Mouse (Mus musculus) testis, postnatal 10 days (tissue): Measurements from ENCODE around the gene Ffar2.

ENCODE experiments used
- DNase-seq: peaks from one replicate; pipeline ENCODE4 v3.0.0; 2021; ENCODE audit warnings: low spot score

Gene Ffar2

DNA sequence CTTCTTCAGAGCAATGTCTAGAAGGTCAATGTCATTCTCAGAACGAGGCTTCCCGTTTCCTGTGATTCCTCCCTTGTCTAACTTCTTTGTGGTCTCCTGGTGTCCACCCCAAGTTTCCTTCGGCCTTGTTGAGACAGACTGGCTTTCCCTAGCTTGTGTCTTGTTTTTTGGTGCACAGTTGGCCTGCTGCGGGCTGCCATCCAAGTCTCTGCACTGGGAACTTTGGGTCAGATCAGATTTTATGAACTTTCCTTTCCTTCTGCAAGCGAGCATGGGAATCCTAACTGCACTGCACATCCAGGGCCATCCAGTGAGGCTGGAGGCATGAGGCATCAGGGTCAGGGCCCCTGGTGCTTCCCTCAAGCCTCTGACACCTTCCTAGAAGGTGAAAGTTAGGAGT is 2.0 kb downstream of the Ffar2 start:
- DNase-seq, result no peak

DNA sequence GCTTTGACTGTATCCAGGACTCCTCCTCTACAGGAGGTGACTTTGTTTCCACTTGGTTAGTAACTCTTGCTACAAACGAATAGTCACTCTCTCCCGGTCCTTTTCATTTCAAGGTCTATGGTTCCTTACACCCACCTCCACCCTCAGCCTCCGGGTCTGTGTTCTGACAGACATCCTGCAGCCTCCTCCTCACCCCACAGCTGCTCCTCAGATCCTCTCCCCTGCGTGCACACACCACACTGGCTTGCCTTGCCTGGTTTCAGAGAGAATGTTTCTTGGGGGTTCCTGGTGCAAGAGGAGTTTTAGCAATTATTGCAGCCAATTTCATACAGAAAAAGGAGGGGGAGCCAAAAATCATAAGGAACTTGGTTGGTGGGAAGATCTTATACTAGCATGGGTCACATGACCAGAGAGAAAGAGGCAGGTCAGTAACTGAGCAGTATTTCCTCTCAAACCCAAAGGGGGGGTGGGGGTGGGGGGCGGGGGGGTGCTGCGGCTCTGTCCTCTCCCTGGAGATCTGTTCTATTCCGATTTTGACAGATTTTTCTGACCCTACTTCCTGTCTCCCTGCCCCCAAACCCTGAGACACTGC is 2.6 kb downstream of the Ffar2 start:
- no peak for DNase-seq

DNA sequence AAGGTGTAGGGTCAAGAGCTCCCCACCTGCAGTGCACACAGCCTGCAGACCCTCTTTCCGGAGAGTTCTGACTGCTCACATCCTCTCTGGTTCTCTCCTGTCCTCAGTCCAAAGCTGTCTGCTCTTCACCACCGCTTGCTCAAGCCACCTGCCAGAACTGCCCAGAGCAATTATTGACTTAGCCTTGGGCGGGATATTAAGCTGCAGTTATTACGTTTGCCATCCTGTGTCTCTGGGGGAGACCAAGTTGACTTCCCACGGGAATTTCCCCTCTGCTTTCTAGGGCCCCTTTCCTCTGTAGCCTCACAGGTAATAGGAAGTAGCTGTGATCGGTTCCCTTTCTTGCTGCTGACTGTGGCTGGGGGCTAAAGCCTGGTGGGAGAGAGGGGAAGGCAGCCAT is 3.4 kb downstream of the Ffar2 start:
- DNase-seq, result no peak

DNA sequence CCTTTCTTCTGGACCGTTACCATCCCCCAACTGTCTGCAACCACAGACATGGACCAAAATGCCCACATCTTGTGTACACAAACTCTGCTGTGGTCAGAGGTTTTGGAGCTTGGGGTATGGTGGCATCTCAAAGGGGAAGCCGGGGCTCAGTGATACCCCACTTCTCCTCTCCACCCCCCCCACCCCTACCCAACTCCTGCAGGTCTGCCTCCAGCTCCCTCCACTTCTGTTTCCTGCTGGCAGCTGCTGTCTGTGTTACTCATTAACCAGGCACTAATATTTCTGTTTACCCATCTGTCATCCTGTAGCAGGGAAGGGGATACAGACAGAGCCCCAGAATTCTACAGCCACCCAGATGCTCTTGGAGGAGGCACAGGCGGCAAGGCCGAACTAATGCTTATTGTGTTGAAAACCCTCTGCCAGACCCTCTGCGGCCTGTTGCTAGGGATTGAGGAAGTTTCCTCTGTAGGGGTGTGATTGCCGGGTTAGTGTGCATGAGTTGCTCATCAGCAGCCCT is 11.2 kb downstream of the Ffar2 start:
- no peak for DNase-seq

DNA sequence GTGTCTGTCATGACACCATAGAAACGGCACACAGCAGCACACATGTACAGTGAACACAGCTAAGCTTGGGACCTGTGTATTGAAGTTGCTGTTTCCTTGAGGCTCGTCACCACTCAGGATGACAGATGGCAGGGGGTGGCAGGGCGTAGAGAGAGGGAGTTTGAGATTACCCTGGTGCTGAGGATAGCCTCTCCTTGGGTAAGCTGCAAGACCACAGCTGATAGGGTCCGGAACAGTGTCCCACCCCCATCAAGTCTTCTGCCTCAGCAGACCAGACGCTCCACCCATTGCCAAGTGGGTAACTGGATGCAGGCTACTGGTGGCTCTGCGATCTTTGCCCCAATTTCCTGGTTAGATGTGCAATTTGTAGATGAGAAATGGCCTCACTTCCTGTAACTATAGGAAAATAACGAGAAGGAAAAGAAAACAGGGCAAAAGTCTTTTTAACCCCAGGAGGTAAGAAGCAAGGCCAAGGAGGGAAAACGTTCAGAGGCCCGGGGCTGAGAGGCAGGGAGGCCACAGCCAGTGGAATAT is 11.8 kb downstream of the Ffar2 start:
- no peak for DNase-seq

DNA sequence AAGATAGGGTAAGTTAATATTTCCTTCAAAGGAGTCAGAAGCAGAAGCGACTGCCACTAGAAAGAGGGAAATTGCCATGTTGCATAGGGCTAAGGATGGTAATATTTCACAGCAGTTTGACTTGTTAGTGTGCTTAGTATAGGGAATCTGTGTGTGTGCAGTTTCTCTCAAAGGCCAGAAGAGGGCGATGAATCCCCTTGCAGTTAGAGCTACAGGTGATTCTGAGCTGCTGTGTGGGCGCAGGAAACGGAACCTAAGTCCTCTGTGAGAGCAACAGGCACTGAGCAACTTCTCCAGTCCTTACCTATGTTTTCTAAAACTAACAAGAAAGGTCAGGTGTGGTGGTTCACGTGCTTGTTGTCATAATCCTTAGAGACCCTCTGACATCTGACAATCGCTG is 13.3 kb downstream of the Ffar2 start:
- DNase-seq, result no peak

DNA sequence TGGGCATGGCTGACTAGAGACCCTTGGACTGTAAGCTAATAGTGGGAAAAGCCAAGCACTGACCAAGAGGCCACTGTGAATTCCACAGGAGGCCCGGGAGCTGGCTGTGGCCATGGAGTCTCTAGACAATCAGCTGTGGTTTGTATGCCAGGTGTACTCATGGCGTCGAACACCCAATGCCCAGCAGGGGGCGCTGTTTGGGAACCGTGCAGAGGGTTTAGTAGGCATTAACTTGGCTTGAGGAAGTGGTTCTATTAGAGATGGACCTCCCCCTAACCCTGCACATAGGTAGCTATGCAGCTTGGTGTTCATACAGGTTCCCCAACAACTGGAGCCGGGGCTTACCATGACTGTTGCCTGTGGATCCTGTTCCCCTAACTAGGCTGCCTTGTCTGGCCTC is 17.7 kb downstream of the Ffar2 start:
- DNase-seq, result peak; percentile 80

DNA sequence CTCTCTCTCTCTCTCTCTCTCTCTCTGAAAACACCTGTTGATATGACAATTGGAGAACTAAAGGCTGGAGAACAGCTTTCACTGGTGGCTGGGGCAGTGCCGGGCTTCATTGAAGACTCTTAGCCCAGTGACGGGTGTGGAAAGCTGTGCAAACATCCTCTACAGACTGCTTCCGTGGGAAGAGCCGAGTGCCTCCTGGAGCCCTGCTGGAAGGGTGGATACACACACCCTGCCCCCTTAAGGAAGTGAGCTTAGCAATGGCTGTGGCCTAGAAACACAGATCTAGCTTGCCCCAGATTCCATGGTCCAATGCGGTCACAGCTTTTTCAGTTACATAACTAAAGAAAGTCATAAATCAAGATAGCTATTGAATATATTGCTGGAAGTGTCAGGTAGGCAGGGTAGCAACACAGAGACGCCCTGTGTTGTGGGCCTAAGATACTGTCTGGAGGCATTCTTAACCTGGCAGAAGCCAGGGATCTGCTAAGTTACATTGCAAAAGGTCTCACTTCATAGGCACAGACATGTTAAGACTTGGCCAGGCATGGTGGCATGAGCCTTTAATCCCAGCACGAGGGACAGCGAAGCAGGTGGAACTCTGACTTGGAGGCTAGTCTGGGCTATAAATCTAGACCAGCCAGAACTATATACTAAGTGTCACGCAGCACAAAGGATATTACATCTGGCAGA is 19.4 kb downstream of the Ffar2 start:
- DNase-seq, result no peak

DNA sequence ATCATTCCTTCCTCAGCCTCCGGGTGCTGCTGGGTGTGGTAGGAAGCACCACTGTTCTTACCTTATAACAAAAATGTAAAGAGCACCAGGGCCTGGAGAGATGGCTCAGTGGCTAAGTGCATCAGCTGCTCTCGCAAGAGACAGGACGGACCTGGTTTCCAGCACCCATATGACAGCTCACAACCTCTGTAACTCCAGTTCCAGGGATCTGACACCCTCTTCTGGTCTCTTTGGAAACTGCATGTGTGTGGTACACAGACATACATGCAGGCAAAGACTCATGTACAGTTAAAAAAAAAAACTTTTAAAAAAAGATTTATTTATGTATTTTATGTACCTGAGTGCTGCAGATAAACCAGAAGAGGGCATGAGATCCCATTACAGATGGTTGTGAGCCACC is 20.3 kb downstream of the Ffar2 start:
- DNase-seq, result no peak

DNA sequence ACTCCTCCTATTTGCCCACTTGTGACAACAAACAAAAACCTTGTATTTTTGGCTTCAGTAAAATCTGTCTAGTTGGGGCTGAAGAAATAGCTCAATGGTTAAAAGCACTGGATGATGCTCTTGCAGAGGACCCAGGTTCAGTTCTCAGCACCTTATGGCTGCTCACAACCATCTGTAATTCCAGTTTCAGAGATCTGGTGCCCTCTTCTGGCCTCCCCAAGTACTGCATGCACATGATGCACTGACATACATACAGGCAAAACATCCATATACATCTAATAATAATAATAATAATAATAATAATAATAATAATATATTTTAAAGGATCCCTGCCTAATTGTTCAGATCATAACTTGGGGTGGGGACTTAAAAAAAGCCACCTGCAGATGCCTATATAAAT is 22.9 kb downstream of the Ffar2 start:
- no peak for DNase-seq

DNA sequence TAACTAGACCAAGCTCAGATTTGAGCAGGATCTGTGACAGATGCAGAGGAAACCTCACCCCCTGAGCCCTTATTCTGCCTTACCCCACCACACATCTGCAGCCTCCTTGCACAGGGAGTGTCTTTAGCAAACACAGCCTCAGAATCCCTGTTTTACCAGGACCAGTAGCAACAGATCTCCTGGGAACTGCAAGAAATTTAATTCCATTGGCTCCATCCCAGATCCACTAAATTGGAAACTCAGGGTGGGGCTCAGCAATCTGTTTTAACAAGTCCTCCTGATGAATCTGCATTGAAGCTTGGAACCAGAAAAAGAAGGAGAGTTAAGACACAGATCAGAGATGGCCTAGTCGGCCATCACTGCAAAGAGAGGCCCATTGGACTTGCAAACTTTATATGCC is 26.8 kb downstream of the Ffar2 start:
- no peak for DNase-seq

DNA sequence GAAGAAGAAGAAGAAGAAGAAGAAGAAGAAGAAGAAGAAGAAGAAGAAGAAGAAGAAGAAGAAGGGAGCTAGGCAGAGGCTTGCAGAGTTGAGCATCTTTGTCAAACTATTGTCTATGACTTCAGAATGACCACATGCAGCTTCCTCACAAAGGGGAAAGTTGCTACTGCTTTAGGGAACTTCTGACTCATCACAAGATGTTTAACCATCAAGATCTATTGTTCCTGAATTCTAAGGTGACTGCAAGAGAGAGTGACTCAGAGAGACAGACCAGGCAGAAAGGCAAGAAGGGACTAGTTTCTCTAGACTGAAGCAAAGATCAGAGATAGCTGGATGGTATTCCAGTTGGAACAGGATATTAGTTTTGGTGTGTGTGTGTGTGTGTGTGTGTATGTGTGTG is 28.7 kb downstream of the Ffar2 start:
- DNase-seq, result no peak

DNA sequence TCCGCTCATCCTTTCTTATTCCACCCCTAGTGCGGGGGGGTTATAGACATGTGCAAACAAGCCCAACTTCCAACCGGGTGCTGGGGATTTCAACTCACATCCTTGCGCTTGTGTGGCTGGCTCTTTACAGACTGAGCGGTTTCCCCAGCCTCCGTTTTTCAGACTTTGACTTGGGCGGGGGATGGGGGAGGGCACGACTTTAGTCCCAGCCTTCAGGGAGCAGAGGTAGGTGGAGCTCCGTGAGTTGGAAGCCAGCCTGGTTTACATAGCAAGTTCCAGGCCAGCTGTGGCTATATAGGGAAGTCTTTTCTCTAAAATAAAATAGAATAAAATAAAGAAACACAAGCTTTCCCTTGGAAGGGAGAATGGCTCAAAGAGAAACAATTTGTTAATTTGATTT is 31.7 kb downstream of the Ffar2 start:
- DNase-seq, result no peak

DNA sequence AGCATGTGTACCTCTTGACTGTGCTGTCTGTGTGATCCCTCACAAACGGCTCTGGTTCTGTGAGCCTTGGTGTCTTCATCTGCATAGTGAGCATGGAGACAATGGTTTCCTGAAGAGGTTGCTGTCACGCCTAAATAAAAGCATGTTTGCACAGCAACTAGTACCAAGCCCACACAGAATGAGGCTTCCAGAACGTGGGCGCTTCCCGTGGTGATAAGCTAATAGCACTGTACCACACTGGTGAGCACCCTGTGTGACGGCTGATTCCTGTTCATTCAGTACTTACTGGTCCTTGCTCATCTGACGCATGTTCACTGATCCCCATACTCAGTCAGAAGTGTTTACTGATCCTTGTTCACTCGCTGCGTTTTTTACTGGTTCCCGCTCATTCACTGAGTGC is 33.4 kb downstream of the Ffar2 start:
- DNase-seq, result no peak

DNA sequence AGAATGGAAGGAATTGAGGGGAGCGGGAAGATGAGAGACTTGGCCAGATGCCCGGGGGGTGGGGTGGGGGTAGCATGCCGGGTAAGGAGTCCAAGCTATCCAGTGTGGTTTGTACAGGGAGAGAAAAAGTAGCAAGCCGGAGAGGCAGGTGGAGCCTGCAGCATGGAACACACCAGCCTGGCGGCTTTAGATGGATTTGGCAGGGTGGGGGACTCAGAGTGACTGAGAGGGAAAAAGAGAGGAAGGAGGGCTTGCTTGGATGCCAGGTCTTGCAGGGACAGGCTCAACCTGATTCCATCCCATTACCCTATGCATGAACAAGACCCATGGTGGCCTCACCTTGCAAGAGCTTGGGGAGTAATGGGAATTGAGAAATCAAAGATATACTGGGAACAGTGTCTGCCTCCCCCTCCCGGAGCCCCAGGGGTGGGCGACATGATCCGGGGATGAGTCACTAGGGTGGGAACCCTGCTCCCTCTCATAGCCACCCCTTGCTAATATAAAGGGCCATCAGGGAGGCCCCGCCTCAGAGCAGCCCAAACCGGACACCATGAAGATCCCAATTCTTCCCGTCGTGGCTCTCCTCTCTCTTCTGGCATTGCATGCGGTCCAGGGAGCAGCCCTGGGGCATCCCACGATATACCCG is 36.1 kb downstream of the Ffar2 start, which contains the start of gene Krtdap:
Gene Krtdap (plus strand): TSS at position 520 of the 646 bp plus-strand sequence.
- DNase-seq, result no peak

DNA sequence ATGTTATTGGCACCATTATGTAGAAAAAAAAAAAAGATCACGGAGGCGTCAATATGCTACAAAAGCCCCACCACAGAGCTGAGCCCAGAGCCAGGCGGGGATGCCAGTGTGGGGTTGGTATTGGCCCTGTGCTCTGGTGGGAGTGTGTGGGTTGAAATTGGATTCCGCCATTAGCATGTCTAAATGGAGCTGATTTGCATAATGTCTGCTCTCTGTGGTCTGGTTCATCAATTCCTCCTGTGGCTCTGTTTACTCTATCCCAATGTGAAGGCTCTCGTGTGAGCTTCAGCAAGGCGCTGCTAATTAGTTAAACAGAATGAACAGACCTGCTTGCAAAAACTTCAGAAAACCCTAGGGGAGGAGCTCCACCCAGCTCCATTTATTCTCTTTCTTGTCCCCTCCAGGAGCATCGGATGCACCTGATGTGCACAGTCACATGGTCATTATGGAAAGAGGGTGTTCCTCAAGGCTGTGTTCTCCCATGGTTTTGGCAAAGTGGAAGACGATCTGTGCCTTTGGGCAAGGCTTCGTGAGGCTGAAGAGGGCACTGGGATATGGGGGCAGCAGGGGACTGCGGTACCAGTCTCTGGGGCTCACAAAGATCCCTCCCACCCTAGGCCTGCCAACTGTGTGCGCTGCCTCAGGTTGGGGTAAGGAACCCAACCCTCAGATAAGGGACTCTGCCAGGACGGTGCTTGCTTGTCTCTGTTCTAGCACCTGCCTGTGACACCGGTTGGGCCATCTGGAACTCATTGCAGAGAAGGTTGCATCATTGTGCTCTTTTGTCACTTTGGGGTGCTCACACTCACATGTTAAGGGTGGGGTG is 37.6 kb downstream of the Ffar2 start:
- no peak for DNase-seq

DNA sequence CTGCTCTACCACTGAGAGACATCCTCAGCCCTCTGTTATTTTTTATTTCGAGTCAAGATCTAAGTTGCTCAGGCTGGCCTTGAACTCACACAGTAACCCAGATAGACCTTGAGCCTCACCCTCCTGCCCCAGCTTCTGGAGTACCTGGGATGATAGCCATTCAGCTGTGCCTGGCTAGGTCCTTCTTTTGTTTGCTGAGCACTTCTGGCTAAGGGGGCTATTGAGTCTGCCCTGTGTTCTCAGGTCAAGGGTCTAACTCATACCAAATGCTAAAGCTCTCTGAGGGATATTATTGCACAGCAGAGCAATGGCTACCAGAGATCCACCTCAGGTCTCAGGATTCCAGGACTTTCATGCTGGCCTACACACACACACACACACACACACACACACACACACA is 38.4 kb downstream of the Ffar2 start:
- DNase-seq, result no peak

DNA sequence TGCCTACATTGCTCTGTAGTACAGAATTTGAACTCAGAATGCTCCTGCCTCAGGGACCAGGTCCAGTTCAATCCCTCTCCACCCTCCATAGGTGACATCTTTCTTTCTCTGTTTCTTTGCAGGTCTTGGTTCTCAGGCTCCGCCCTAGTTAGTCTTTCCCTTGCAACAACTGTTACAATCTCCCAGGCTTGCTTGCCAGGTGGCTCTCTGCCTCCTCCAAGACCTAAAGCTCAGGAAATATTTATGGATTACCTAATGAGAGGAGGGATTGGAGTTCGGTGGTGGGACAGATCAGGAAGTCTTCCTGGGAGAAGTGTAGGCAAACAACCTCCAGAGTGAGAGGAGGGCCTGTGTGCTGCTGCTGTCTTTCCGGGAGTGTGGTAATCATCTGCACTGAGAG is 40.9 kb downstream of the Ffar2 start:
- no peak for DNase-seq

DNA sequence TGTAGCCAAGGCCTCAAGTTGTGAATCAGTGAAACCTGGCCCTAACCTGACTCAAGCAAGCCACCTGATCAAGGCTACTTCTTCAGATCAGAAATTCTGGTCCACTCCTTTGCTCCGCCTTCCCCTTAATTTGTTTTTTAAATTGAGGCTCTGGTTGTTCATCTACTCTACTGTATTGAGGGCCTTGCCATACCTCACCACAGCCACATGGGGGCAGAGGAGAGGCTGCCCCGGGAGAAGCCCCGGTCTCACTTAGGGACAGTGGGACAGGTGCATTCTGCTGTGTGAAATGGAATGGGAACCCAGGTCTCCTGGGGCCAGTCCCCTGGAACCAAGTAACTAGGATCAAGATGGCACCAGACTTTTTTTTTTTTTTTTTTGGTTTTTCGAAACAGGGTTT is 41.8 kb downstream of the Ffar2 start:
- DNase-seq, result no peak

DNA sequence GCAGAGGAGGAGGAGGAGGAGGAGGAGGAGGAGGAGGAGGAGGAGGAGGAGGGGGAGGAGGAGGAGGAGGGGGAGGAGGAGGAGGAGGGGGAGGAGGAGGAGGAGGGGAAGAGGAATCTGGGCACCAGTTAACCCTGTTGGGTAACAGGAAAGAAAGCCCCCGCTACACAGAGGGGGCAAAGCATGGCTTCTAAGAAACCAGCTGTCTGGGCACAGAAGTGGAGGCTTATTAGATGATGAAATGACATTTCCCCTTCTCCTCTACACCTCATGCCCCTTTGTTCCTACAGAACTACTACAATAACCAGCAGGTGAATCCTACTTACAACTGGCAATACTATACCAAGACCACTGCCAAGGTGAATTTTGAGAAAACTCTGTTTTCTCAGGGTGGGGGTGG is 45.7 kb downstream of the Ffar2 start:
- no peak for DNase-seq

DNA sequence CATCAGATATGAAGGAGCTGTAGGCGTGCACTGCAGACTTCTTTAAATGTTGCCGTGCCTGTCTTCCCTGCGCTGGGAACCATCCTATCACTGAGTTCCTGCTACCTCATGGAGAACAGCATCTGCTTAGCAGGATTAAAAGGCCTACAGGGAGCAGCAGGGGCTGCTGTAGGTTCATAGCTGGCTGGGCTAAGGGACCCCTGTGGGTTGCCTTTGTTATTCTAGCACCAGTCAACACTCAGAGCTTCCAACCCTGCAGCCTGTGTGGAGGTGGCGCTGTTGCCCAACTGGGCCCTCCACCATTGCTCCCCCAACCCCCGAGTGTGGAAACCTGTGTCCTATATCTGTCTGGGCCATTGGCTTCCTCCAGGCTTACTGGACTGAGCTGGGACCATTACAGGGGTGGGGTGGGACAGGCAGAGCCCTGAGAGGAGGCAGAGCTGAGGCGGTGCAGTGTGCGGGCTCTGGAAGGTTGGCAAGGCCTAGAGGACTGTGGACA is 46.4 kb downstream of the Ffar2 start:
- no peak for DNase-seq

DNA sequence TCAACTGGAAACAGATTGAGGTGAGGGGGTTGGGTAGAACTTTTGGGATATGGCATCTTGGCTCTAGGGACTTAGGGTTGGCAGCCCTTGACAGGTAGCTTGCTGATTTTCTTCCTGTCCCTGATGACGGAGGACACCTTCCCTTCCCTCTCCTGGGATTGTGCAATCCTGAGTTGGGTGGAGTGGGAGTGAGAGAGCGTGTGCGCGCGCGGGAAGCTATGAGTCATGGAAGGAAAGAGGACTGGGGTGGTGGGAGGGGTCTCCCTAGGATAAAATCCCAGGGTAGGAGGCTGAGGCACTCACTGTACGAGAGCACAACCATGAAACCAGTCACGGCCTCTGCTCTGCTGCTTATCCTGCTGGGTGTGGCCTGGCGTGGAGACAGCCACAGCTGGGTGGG is 47.5 kb downstream of the Ffar2 start:
- no peak for DNase-seq
